Mouse (Mus musculus) cortical plate, adult 2 months (tissue): ENCODE results near the gene Trafd1.

Experiments used
- CTCF ChIP-seq: fragments of 200-500 bp; IDR thresholded peaks from 2 replicates; pipeline ENCODE4 v1.5.1; 2011; ENCODE audit warnings: mild to moderate bottlenecking, control low read depth, low read length; ENCODE audit not compliant: insufficient read depth; ENCODE audit errors: extremely low read depth
- POLR2A ChIP-seq: fragments of 200-500 bp; IDR thresholded peaks from 2 replicates; pipeline ENCODE4 v1.6.1; 2011; ENCODE audit warnings: mild to moderate bottlenecking, low read length, control low read depth; ENCODE audit not compliant: insufficient read depth; ENCODE audit errors: extremely low read depth

- TF ChIP-seq CTCF, result no peak
- no peak for TF ChIP-seq POLR2A
These were observed 55.9 kb downstream of the Trafd1 start for GRCm38 (mm10) chr5:121329333-121330058.
